Mouse (Mus musculus) liver, adult 2 months (tissue): ENCODE data around the gene Ces2a.

Source experiments
- CTCF ChIP-seq: fragments of 200-500 bp; IDR thresholded peaks from 2 replicates; pipeline ENCODE4 v1.5.1; 2011; ENCODE audit warnings: low read depth, low read length, control low read depth
- POLR2A ChIP-seq: fragments of 200-500 bp; IDR thresholded peaks from 2 replicates; pipeline ENCODE4 v1.6.1; 2011; ENCODE audit warnings: low read length, control low read depth; ENCODE audit not compliant: insufficient read depth; ENCODE audit errors: extremely low read depth

DNA sequence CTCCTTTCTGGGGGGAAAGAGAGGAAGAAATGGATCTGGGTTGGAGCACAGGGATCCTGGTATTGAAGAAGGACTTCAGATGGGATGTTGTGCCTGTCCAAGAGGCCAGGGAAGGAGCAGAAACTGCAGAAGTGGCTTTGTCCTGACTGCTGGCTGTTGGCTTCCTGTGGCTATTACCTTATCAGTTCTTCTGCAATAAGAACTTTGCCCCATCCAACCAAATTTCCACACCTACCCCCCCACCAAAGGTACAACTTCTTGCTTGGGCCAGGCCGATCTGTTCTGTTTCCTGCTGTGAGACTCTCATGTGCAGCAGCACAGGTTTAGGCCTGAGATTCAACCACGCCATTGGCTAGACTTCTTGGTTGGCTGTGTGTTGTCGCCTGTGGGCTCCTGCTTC is 36.6 kb downstream of the Ces2a start:
- TF ChIP-seq CTCF (no peak), POLR2A (no peak)
